Mouse (Mus musculus) granulocyte monocyte progenitor cell, adult 5-6 weeks (primary cell): ENCODE data around the gene Cenpb. TPM values are rescaled to one million over a fixed set of nuclear protein-coding genes. Genes with fewer than 3 reads are reported as not detected.
"Not testable (repeated sequence)": the region's sequence is repeated elsewhere in the genome, so short reads cannot be mapped to it uniquely, and the experiment has no call there.

Experiments used
- ATAC-seq: replicated peaks from 2 replicates; pipeline ENCODE4 v1.8.0; 2016; ENCODE audit warnings: mild to moderate bottlenecking, moderate TSS enrichment, inconsistent platforms; ENCODE audit not compliant: poor library complexity, severe bottlenecking
- total RNA-seq, 2 experiments: library from RNA; stranded (forward) in 1 of 2; stranded (reverse) in 1 of 2; fragments of 200-712, 200-1000 nt in 1 of 2; fragments of >200 nt in 1 of 2; fragmentation: Nextera tagmentation in 1 of 2; gene quantifications; 2 replicates each; pipeline ENCODE4 v1.2.3; 2014 to 2017

Cenpb gene
- total RNA-seq (2014; fragmentation: Nextera tagmentation) (14.3 and 24.3 TPM in 2 replicates), total RNA-seq (2017) (16.1 and 18.6 TPM in 2 replicates)

DNA sequence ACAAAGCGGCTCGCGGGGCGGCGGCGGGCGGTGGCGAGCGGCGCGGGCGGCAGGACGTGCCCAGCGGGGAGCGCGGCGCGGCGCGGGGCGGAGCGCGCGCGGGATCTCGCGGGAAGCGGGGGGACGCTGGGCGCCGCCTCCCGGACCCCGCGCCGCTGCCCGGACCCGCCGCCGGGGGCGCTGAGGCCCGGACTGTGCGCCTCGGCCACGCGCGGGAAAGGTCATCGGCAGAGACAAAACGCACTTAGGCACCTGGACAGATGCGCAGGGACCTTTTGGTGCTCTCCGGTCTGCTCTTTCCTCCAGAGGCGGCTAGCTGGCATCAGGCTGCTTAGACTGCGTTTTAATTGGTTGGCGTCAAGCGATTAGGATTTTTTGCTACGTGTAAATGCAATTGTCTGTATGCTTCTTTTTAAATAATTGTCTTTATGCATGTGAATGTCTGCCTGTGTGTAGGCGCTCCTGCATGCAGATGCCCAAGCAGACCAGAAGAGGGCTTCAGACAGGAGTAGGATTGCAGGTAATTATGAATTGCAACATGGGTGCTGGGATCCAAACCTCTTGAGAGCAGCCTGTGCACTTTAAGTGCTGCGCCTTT lies at the start of gene Cenpb:
Gene Cenpb (minus strand): TSS at position 78 of the 598 bp plus-strand sequence.
- peak; percentile 73 for ATAC-seq

- ATAC-seq: no peak
These were observed 47.4 kb upstream of the Cenpb start for GRCm38 (mm10) chr2:131227243-131227642.

DNA sequence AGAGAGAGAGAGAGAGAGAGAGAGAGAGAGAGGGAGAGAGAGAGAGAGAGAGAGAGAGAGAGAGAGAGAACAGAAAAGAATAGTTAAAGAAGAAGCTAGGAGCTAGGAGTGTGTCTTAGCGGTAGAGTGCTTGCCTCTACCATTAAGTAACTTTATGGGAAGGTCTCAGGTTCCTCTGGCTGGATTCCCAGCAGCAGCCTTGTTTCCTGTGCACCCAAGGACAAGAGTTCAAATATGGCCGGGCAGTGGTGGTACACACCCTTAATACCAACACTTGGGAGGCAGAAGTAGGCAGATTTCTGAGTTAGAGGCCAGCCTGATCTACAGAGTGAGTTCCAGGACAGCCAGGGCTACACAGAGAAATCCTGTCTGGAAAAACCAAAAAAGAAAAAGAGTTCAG lies 46.8 kb upstream of the Cenpb start:
- ATAC-seq: not testable (repeated sequence)

DNA sequence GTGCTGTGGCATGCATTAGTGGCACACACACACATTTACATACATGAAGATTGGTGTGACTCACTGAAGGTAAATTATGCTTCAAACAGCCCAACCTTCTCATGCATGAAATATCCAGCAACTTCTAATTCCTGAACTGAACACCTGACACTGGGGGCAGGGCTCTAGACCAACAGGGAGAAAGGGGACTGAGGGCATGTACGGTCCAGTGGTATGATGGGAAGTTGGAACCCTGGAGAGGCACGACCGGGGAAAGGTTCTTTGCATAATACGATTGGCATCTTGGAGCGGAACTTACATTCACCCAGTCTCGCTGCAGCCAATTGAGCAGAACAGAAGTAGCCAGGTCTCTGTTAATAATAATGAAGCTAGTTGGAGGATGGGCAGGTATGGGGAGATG lies 45.3 kb upstream of the Cenpb start:
- no peak for ATAC-seq

GRCm38 (mm10) chr2:131223569-131223968 lies 43.7 kb upstream of the Cenpb start:
- ATAC-seq: no peak

DNA sequence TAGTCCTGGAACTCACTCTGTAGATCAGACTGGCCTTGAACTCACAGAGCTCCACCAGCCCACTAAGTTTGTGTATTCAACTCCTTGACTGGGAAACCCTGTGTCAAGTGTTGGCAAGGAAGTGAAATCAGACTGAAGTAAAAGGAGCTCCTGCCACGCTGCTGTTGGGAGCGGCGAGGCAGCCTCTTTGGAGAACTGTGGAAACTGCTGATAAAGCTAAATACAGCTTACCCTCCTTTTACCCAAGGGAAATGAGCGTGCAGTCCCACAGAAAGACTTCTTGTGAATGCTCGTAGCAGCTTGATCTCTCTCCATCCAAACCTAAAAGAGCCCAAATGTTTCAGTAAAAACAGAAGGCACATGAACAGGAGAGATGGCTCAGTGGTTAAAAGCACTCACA lies 42.7 kb upstream of the Cenpb start:
- ATAC-seq: 0 out of 2 replicates have a peak, but pooled peaks have one; percentile 22

DNA sequence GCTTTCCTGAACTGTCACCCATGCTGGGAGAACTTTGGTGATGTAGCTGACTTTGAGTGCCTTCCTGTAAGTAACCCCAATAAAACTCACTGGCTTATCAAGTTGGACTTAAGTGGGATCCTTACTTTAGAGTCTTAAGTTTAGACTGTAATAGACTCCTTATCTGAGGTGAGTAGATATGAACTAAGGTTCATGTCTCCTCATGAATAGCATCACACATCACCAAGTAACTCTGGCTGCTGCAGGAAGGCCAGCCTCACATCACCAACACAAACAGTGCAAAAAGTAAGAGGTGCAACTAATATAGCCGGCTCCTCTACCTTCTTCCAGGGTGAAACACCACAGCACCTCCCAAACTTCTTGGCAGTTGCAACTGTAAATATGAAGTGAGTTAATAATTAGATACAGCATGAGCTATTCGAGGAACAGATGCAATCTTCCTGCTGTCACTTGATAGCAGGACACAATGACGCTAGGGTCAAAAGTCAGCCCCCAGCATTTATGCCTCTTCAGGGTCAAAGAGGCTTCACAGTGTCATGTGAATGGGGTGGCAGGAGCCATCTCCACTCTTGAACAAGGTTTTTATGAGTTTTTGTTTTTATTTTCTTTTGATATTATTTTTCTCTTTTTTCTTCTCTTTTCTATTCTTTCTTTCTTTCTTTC lies 42.1 kb upstream of the Cenpb start:
- ATAC-seq: no peak

DNA sequence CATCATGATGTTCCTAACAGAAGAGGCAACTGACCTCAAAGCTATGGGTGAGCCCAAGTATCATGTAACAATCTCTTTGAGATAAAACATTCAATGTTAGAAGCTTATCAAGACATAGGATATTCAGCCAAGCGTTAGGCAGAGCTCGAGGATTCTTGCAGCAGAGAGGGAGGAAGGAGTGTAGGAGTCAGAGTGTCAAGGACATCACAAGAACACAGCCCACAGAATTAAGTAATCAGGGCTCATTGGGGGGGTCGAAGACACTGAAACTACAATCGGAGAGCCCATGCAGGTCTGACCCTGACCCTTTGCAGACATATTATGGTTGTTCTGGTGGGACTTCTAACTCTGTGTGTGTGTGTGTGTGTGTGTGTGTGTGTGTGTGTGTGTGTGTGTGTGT lies 40.2 kb upstream of the Cenpb start:
- ATAC-seq: peak; percentile 37; the same call in 1 of the 2 replicates

- ATAC-seq: no peak
These were observed 36.3 kb upstream of the Cenpb start for GRCm38 (mm10) chr2:131215941-131216858.

GRCm38 (mm10) chr2:131213773-131214172 lies 33.9 kb upstream of the Cenpb start:
- no peak for ATAC-seq

DNA sequence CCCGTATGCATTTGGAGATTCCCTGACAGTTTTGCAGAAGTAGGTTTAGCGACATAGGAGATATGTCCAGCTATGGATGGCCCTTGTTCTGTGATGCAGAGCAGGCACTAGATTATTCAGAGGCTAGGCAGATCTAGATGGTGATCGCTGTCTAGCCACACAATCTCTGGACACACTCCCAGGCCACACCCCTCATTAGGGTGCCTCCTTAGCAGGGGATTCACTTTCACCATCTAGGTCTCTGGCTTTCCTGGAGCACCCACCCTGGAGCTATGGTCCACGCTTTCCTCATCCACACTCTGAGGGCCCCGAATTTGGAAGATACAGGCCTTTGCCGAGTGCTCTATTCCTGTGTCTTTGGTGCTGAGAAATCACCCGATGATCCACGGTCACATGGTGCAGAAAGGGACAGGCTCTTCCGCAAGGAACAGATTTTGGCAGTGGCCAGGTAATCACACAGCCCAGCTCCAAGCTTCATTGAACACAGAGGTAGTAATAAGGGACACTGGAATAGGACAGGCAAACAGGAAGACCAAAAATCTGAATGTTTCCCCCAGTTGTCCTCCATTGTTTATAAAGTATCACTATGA lies 31.3 kb upstream of the Cenpb start:
- ATAC-seq: peak; percentile 20

DNA sequence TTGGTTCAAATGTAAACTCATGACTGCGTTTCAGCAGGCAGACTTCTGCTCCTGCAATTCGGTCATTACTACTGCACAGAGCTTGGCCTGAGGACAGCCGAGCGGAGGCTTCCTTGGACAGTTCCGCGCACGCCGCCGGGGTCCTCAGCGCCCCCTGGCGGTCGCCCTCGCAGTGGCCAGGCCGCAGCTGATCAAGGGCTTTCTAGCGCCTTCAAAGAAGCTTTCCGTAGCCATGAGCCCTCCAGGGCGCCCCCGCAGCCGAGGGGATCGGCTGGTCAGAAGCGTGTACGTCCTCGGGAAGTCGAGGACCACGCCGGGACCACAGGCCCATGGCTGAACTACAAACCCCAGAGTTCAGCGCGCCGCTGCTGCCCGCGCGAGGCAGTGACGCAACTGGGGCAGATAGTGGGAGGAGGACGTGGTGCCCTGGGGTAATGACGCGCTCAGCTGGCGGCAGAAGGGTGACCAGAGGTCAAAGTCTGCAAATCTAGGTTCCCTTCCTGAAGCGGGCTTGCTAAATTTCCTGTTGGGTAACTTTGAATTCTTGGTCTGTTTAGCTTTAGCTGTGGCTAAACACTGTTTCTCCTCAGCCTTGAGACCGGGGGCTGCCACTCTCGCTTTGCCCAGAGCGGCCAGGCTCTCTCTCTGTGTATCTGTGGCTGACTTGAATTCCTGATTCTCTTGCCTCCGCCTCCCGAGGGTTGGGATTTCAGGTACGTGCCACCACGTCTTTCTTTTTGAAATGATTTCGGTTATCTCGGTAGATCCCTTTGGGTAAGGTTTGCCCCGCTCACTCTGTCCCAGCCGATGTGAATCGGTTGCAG lies 30.3 kb upstream of the Cenpb start:
- ATAC-seq: peak; percentile 91

- no peak for ATAC-seq
These were observed 29.4 kb upstream of the Cenpb start for GRCm38 (mm10) chr2:131209125-131209795.

- ATAC-seq: no peak
These were observed 28.5 kb upstream of the Cenpb start for GRCm38 (mm10) chr2:131208356-131208755.

DNA sequence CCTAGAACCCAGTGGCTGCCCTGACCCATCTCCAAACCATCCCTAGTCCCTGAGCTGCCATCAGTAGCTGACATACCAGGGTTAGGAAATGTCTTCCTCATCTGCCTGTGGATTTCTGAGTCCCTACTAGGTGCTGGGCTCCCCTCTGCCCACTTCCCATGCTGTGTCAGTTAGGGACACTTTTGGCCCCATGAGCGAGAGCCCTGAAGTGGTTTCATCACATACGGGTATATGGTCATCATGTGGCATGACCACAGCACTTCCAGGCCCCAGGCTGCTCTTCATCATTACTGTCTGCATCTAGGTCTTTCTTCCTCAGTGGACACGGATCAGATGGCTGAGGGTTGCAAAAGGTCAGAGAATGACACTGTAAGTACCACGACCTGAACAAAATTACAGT lies 26.9 kb upstream of the Cenpb start, which contains the start of gene Ap5s1:
Gene Ap5s1 (plus strand): TSS at position 301 of the 400 bp plus-strand sequence.
- ATAC-seq: no peak

DNA sequence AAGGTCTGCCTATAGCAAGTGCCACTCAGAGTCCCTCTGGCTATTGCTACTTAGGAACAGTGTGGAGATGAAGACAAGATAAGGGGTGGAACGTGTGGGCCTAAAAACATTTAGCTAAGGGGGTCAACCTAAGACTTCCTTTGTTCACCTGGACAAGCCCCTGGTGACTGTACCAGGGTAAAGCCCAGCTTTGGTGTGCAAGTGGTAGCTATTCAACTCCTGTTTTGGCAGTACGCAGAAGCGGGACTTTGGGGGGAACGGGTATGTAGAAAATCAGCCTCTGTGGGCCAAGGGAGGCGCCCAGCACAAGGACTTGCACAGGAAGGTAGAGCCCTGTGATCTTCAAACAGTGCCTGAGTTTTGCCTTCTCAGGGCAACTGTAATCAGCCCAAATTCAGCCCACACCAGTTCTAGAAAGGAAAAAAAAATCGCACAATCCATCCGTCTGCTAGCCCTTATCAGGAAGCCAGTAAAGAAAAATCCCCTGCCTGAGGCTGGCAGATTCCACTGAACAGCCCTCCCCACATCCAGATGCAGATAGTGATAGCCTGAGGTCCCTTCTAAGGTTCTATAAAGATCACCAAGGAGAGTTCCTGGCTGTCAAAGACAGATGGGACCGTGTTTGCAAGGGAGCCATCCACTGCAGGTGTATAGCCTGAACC lies 25.8 kb upstream of the Cenpb start:
- ATAC-seq: no peak

GRCm38 (mm10) chr2:131204410-131204981 lies 24.6 kb upstream of the Cenpb start:
- peak; percentile 57 for ATAC-seq

- no peak for ATAC-seq
These were observed 24.0 kb upstream of the Cenpb start for GRCm38 (mm10) chr2:131203816-131204409.
